Comparison of ENCODE assay signal across 3 mouse cellular contexts in the genomic region with DNA sequence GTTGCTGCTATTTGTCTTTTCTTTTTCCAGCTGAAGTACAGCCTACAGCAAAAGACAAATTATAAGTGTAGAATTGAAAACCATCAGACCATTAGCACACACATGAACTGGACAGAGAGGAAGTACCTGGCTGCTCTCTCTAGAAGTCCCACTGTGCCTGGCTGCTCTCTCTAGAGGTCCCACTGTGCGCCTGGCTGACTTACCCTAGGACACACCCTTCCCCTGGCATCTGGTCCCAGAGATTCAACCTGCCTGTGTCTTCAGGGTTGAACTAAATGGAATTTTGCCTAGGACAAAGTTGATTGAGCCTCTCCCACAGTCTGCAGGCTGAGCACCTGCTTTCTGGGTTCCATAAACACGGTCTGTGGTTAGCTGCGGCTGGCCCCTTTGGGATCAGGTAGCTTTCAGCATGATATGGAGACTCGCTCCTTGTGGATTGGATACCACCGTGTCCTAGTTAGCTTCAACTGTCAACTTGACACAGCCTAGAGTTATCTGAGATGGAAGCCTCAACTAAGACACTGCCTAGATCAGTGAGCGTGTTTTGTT.
A peak's percentile ranks its signal among the peaks of the same experiment; 100 is the strongest.
TF ChIP-seq lines count a peak whose summit lies in the region.

No protein-coding gene starts in this region.

TF ChIP-seq in CH12.LX, 34 proteins besides CTCF, POLR2A, EP300 and RAD21:
- TF ChIP-seq ZKSCAN1 (IDR thresholded peaks at IDR 0.05; ENCODE audit: borderline replicate concordance, low read depth, low read length) (0 out of 2 replicates have a peak, but pooled peaks have one; percentile 14), KAT2A (IDR thresholded peaks at IDR 0.05; ENCODE audit: insufficient replicate concordance, low read length) (no peak)

TF ChIP-seq in MEL, 35 proteins besides CTCF, POLR2A, EP300 and RAD21:
- TF ChIP-seq BHLHE40 (IDR thresholded peaks at IDR 0.05; ENCODE audit: borderline replicate concordance, low read depth, low read length) = no peak
- TF ChIP-seq ZKSCAN1 (IDR thresholded peaks at IDR 0.05; ENCODE audit: low read depth, low read length) = peak; percentile 77; the same call in 1 of the 2 replicates

TF ChIP-seq in myocyte, 11 proteins besides CTCF, POLR2A, EP300 and RAD21 (continued from another document):
- TF ChIP-seq POLR2AphosphoS2 (IDR thresholded peaks at IDR 0.05; ENCODE audit: insufficient read length, low read depth) (no peak), MAX (IDR thresholded peaks at IDR 0.05; ENCODE audit: low read depth) (no peak), MYOG (IDR thresholded peaks at IDR 0.05; ENCODE audit: control insufficient read depth in 1 of 3, insufficient read depth in 1 of 3, insufficient read length in 2 of 3, low read depth in 2 of 3) (peak in 1 of 3 experiments; percentile 70), MYOD1 (IDR thresholded peaks at IDR 0.05; ENCODE audit: control insufficient read depth in 1 of 3, insufficient read length in 2 of 3, low read depth in 2 of 3) (peak in 2 of 3 experiments; percentile 52 to 75), SRF (IDR thresholded peaks at IDR 0.05; ENCODE audit: control insufficient read depth, insufficient read length, low read depth) (no peak), TCF12 (IDR thresholded peaks at IDR 0.05; ENCODE audit: insufficient read depth, poor library complexity, severe bottlenecking) (no peak), E2F4 (IDR thresholded peaks at IDR 0.05; ENCODE audit: insufficient read depth) (no peak), USF1 (IDR thresholded peaks at IDR 0.05; ENCODE audit: low read depth) (no peak), TCF3 (IDR thresholded peaks at IDR 0.05; ENCODE audit: insufficient read length, low read depth) (no peak), CEBPB (IDR thresholded peaks at IDR 0.05; ENCODE audit: insufficient read depth, poor library complexity, severe bottlenecking) (no peak)
